Mouse (Mus musculus) kidney, postnatal 14 days (tissue): Measurements from ENCODE around the gene Vmn1r201.

ENCODE experiments used
- DNase-seq: peaks from one replicate; pipeline ENCODE4 v3.0.0; 2022; ENCODE audit warnings: mixed read lengths

Vmn1r201 gene

DNA sequence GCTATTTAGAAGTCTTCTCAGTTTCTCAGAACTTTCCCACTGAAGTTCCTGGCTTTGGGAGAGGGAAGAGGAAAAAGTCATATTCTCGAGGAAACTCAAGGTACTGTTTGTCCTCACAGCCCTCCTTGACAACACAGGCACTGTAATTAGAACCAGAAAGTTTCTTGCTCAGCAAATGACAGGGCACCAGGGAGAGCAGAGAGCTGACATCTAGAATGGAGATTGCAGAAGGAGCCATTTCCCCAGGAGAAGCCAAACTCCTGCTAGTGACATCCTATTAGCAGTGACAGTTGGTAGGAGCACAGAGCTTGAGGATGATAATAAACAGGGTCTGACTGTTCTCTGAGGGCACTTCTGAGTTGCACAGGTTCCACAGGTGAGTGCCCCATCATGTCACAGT lies at the start of gene Vmn1r201:
Vmn1r201 (plus strand) TSS at position 301 of the 400 bp plus-strand sequence.
- no peak for DNase-seq

DNA sequence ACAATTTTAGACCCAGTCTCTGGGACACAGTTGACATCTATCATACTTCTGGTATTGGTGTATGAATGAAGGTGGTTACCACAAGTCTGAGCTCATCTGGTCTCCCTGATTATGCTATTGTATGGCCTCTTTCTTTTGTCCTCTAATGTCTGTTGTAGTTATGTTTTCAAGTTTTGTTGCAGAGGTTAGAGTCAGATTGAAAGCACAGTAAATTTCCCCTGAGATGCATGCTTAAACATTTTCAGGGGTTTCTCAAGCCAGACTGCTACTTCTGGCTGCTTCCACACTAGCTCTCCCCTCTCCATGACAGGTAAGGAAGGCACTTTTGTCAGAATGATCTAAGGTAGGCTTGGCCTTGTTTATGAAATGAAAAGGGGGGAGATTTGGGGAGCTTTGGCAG lies 16.6 kb upstream of the Vmn1r201 start:
- no peak for DNase-seq

DNA sequence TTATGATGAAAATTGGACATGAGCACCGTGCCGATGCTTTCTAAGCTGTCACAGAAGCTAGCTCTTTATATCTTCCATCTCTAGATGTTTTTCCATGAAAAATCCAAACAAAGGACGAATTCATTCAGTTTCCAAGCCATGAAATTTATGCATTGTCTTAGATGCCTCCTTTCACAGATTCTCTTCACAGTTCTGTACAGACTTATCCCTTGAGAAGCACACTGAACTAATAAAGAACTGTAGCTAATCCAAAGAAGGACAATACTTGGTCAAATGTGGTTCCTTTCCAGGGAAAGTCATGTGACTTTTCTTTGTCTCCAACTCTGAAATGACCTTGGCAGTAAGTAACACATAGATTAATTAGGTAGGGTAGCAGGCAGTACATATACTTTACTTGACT lies 30.7 kb downstream of the Vmn1r201 start:
- DNase-seq = no peak

DNA sequence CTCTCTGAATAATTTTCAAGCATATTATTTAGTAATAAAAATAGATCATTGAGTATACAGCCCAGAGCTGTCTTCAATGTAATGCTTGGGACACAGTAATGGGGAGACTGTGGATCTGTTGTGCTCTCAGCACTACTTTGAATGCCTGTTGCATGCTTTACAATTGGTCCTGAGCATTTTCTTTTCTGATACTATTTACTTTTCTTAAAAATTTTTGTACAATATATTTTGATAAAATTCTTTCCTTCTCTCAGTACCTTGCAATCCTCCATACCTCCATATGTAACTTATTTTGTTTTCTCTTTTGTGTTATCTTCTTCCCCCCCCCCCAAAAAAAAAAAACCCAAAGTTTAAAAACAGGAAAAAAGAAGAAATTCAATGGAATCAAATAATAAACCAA lies 33.6 kb downstream of the Vmn1r201 start, which contains the start of gene Vmn1r202:
Vmn1r202 (minus strand) TSS at position 101 of the 400 bp plus-strand sequence.
- DNase-seq = no peak

DNA sequence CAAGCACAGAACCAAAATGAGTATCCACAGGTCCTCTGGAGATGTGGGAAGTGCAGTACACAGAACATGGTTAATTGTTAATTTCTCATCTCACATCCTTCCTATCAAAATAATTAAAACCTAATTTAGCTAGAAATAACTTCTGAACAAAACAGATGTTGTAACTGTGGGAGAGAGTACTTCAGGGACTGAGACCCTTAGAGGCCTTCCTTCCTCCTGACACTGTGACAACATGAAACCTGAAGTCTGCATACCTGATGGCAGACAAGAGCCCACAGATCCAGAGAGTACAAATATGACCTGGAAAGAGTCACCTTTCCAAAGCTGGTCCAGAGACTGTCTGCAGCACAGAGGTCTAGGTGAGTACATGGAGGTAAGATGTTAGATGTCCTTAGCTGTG lies 46.1 kb downstream of the Vmn1r201 start, which contains the start of gene Vmn1r203:
Vmn1r203 (plus strand) TSS at position 301 of the 400 bp plus-strand sequence.
- no peak for DNase-seq
